ENCODE assay signal across 32 mouse cellular contexts in genomic region chr5:81061386-81061785, GRCm38 (mm10). TPM values are rescaled to one million over a fixed set of nuclear protein-coding genes. Genes with fewer than 3 reads are reported as not detected.
DNase-seq lines count a peak whose midpoint lies in the region; ATAC-seq and TF ChIP-seq lines count a peak whose summit lies in the region.
"Had no signal": no experiment of that assay in that cellular context is flagged by ENCODE, and none has a peak within 500 bp of the region (broad histone marks: within the 10 kb centered on the region; RNA-seq: fewer than 3 reads in every experiment).

No protein-coding gene starts in this region.

- TF ChIP-seq CTCF in brain, embryonic 14.5 days (IDR thresholded peaks at IDR 0.05; ENCODE audit: borderline replicate concordance, extremely low read depth, insufficient read depth, insufficient read length): no peak
- TF ChIP-seq CTCF in forebrain, postnatal 0 days (IDR thresholded peaks at IDR 0.05; ENCODE audit: low read depth): no peak

- no peak for ATAC-seq in hindbrain, embryonic 16.5 days
- ATAC-seq in hindbrain, embryonic 14.5 days (ENCODE audit: low FRiP score): peak; percentile 43; the same call in 1 of the 2 replicates
- peak; percentile 61; the same call in 1 of the 2 replicates for ATAC-seq in neural tube, embryonic 12.5 days (ENCODE audit: low FRiP score, low read depth)
- no peak for ATAC-seq in forebrain, postnatal 0 days
- ATAC-seq: forebrain, embryonic 16.5 days; intestine, postnatal 0 days; lung, postnatal 0 days; Patski had no signal

- peak overlapping the region; percentile 45; the same call in 1 of the 2 replicates for H3K27ac ChIP-seq in hindbrain, embryonic 10.5 days
- no peak overlapping the region for H3K27ac ChIP-seq in hindbrain, embryonic 16.5 days (ENCODE audit: low read depth, low read length)
- H3K27ac ChIP-seq in hindbrain, embryonic 14.5 days: no peak overlapping the region
- H3K27ac ChIP-seq in neural tube, embryonic 12.5 days: no peak overlapping the region
- no peak overlapping the region for H3K27ac ChIP-seq in forebrain, postnatal 0 days (ENCODE audit: low read depth, low read length)
- H3K27ac ChIP-seq: embryonic facial prominence, embryonic 13.5 days; heart, embryonic 15.5 days; limb, embryonic 10.5 days; limb, embryonic 15.5 days; liver, embryonic 13.5 days had no signal

- no peak for DNase-seq in hindbrain, embryonic 10.5 days (ENCODE audit: low spot score)
- peak; percentile 38 for DNase-seq in brain, embryonic 14.5 days (ENCODE audit: low read depth)
- DNase-seq in hindbrain, embryonic 14.5 days (ENCODE audit: low spot score): no peak
- no peak for DNase-seq in ovary, postnatal 36 days (ENCODE audit: low spot score)
- DNase-seq in adipocyte (ENCODE audit: low spot score): no peak
- no peak for DNase-seq in forebrain, postnatal 0 days
- DNase-seq: adrenal gland, postnatal 14 days; cerebellum, adult 11-12 months; cerebellum, adult 9-11 months; embryo, embryonic 11 days; gastrocnemius, postnatal 14 days; kidney, adult 9 months; kidney, postnatal 10 days; layer of hippocampus, adult 9-11 months; liver, embryonic 13.5 days; lung, adult 18-20 months; lung, postnatal 4 days; right cerebral cortex, postnatal 4 days had no signal

- H3K27me3 ChIP-seq in hindbrain, embryonic 10.5 days (ENCODE audit: insufficient read depth, poor library complexity, severe bottlenecking): no peaks in the 10 kb centered on the region
- no peaks in the 10 kb centered on the region for H3K27me3 ChIP-seq in hindbrain, embryonic 16.5 days (replicated peaks; ENCODE audit: control insufficient read depth, insufficient read depth, low read length)
- no peaks in the 10 kb centered on the region for H3K27me3 ChIP-seq in hindbrain, embryonic 14.5 days (ENCODE audit: control insufficient read depth, insufficient read depth, low read length)
- no peaks in the 10 kb centered on the region for H3K27me3 ChIP-seq in neural tube, embryonic 12.5 days (replicated peaks)
- H3K27me3 ChIP-seq in forebrain, postnatal 0 days (ENCODE audit: insufficient read depth, low read length): no peaks in the 10 kb centered on the region
- H3K27me3 ChIP-seq: embryonic facial prominence, embryonic 13.5 days; heart, embryonic 15.5 days; limb, embryonic 15.5 days; liver, embryonic 13.5 days had no signal

- H3K4me3 ChIP-seq in hindbrain, embryonic 10.5 days: no peak overlapping the region
- no peak overlapping the region for H3K4me3 ChIP-seq in hindbrain, embryonic 16.5 days (ENCODE audit: low read length)
- H3K4me3 ChIP-seq in hindbrain, embryonic 14.5 days (replicated peaks; ENCODE audit: low read length): no peak overlapping the region
- no peak overlapping the region for H3K4me3 ChIP-seq in neural tube, embryonic 12.5 days
- H3K4me3 ChIP-seq in forebrain, postnatal 0 days (ENCODE audit: low read depth, low read length): no peak overlapping the region
- H3K4me3 ChIP-seq: embryonic facial prominence, embryonic 13.5 days; erythroblast, embryonic 14.5 days; heart, embryonic 15.5 days; limb, embryonic 10.5 days; limb, embryonic 15.5 days; liver, embryonic 13.5 days had no signal

- H3K9me3 ChIP-seq in hindbrain, embryonic 10.5 days: no peaks in the 10 kb centered on the region
- H3K9me3 ChIP-seq in hindbrain, embryonic 16.5 days (ENCODE audit: control insufficient read depth, low read length): no peaks in the 10 kb centered on the region
- no peaks in the 10 kb centered on the region for H3K9me3 ChIP-seq in hindbrain, embryonic 14.5 days (ENCODE audit: control insufficient read depth, low read length)
- no peaks in the 10 kb centered on the region for H3K9me3 ChIP-seq in neural tube, embryonic 12.5 days
- no peaks in the 10 kb centered on the region for H3K9me3 ChIP-seq in forebrain, postnatal 0 days (ENCODE audit: low read length)
- H3K9me3 ChIP-seq: embryonic facial prominence, embryonic 13.5 days; heart, embryonic 15.5 days; limb, embryonic 10.5 days; limb, embryonic 15.5 days; liver, embryonic 13.5 days had no signal

- H3K4me2 ChIP-seq in hindbrain, embryonic 16.5 days (ENCODE audit: low read length): no peak overlapping the region
- H3K4me2 ChIP-seq in hindbrain, embryonic 14.5 days (replicated peaks): no peak overlapping the region
- H3K4me2 ChIP-seq in neural tube, embryonic 12.5 days (replicated peaks): no peak overlapping the region
- no peak overlapping the region for H3K4me2 ChIP-seq in forebrain, postnatal 0 days (ENCODE audit: low read depth)
- H3K4me2 ChIP-seq: embryonic facial prominence, embryonic 13.5 days; heart, embryonic 15.5 days; limb, embryonic 15.5 days; liver, embryonic 13.5 days had no signal

- TF ChIP-seq POLR2A in brain, embryonic 14.5 days (IDR thresholded peaks at IDR 0.05; ENCODE audit: borderline replicate concordance, extremely low read depth, insufficient read depth, insufficient read length, poor library complexity, severe bottlenecking): no peak

- no peak overlapping the region for H3K9ac ChIP-seq in hindbrain, embryonic 16.5 days (ENCODE audit: low read depth, low read length)
- no peak overlapping the region for H3K9ac ChIP-seq in hindbrain, embryonic 14.5 days
- H3K9ac ChIP-seq in neural tube, embryonic 12.5 days: no peak overlapping the region
- no peak overlapping the region for H3K9ac ChIP-seq in forebrain, postnatal 0 days
- H3K9ac ChIP-seq: embryonic facial prominence, embryonic 13.5 days; heart, embryonic 15.5 days; limb, embryonic 15.5 days; liver, embryonic 13.5 days had no signal

- H3K36me3 ChIP-seq in hindbrain, embryonic 10.5 days: no peaks in the 10 kb centered on the region
- H3K36me3 ChIP-seq in hindbrain, embryonic 16.5 days (ENCODE audit: control insufficient read depth, insufficient read depth, low read length): no peaks in the 10 kb centered on the region
- H3K36me3 ChIP-seq in hindbrain, embryonic 14.5 days (replicated peaks; ENCODE audit: control insufficient read depth, insufficient read depth): no peaks in the 10 kb centered on the region
- no peaks in the 10 kb centered on the region for H3K36me3 ChIP-seq in neural tube, embryonic 12.5 days
- no peaks in the 10 kb centered on the region for H3K36me3 ChIP-seq in forebrain, postnatal 0 days (ENCODE audit: insufficient read depth)
- H3K36me3 ChIP-seq: embryonic facial prominence, embryonic 13.5 days; heart, embryonic 15.5 days; limb, embryonic 10.5 days; limb, embryonic 15.5 days; liver, embryonic 13.5 days had no signal

- H3K4me1 ChIP-seq in hindbrain, embryonic 10.5 days (replicated peaks): peaks cover 35% of the 10 kb centered on the region
- no peaks in the 10 kb centered on the region; the same call in 1 of the 2 replicates for H3K4me1 ChIP-seq in hindbrain, embryonic 16.5 days (ENCODE audit: control insufficient read depth, insufficient read depth, low read depth, low read length)
- peaks cover 24% of the 10 kb centered on the region for H3K4me1 ChIP-seq in hindbrain, embryonic 14.5 days (replicated peaks; ENCODE audit: control insufficient read depth, insufficient read depth, low read length)
- H3K4me1 ChIP-seq in neural tube, embryonic 12.5 days: peaks cover 17% of the 10 kb centered on the region
- no peaks in the 10 kb centered on the region for H3K4me1 ChIP-seq in forebrain, postnatal 0 days (ENCODE audit: insufficient read depth)
- H3K4me1 ChIP-seq: heart, embryonic 15.5 days; limb, embryonic 10.5 days; limb, embryonic 15.5 days; liver, embryonic 13.5 days had no signal

RNA-seq across cellular contexts. Expression of gene Adgrl3, which starts 41.4 kb away (rescaled TPM):
- polyA plus RNA-seq in hindbrain, embryonic 10.5 days (2016; fragmentation: Nextera tagmentation; extraction: Ambion mirVana): 16.0 and 23.3 TPM in 2 replicates
- polyA plus RNA-seq in hindbrain, embryonic 16.5 days (2015; fragmentation: Nextera tagmentation; extraction: Ambion mirVana): 67.2 and 69.4 TPM in 2 replicates
- 53.9 and 89.2 TPM in 2 replicates for polyA plus RNA-seq in brain, embryonic 14.5 days (2012; rRNA removed)
- 77.7 and 78.7 TPM in 2 replicates for polyA plus RNA-seq in hindbrain, embryonic 14.5 days (2014; fragmentation: Nextera tagmentation; extraction: Ambion mirVana)
- polyA plus RNA-seq in neural tube, embryonic 12.5 days (2016; fragmentation: Nextera tagmentation; extraction: Ambion mirVana): 38.2 and 40.0 TPM in 2 replicates
- total RNA-seq in forebrain, postnatal 0 days (2014; rRNA removed): 127 and 174 TPM in 2 replicates
- 22.5 and 39.2 TPM in 2 replicates for polyA plus RNA-seq in forebrain, postnatal 0 days (2015; fragmentation: Nextera tagmentation; extraction: Ambion mirVana)
- total RNA-seq: granulocyte monocyte progenitor cell, adult 5-6 weeks; megakaryocyte-erythroid progenitor cell, adult 5-6 weeks; MEL had no signal
- polyA plus RNA-seq: erythroblast, embryonic 14.5 days had no signal

Comparison
In these comparisons a context has a peak if more than half of its experiments do, and no peak if none do; other contexts are left out.
1. ATAC-seq: peak in hindbrain, embryonic 14.5 days (single experiment) and neural tube, embryonic 12.5 days (single experiment); none in hindbrain, embryonic 16.5 days (single experiment) and forebrain, postnatal 0 days (single experiment).